Mouse (Mus musculus): ENCODE results near the gene Fh1.
A peak's percentile ranks its signal among the peaks of the same experiment; 100 is the strongest.

The Fh1 gene

GRCm38 (mm10) chr1:175625257-175625879 is at the start of gene Fh1:
Gene Fh1 (minus strand): TSS chr1:175625635.
- peak; percentile 91 to 95 for DNase-seq (ENCODE audit: low spot score in 2 of 2)

DNA sequence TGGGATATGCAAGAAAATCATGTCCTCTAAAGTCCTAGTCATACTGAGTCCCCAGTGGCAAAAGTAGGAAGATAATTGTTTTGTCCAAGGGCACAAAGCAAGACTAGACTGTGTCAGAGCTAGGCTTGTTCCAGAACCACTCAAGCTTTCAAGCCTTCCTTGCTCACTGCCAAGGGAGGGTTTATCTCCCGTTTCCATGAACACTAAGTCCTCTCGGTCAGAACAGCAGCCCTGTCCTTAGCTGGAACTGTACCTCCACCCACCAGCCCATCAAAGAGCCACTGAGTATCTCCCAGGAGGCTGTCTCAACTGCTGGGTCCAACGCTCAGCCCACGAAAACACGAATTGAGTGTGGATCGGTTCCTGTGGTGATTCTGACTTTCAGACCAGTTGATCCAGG is 49.7 kb upstream of the Fh1 start:
- no peak for DNase-seq (ENCODE audit: low spot score in 2 of 2)

DNA sequence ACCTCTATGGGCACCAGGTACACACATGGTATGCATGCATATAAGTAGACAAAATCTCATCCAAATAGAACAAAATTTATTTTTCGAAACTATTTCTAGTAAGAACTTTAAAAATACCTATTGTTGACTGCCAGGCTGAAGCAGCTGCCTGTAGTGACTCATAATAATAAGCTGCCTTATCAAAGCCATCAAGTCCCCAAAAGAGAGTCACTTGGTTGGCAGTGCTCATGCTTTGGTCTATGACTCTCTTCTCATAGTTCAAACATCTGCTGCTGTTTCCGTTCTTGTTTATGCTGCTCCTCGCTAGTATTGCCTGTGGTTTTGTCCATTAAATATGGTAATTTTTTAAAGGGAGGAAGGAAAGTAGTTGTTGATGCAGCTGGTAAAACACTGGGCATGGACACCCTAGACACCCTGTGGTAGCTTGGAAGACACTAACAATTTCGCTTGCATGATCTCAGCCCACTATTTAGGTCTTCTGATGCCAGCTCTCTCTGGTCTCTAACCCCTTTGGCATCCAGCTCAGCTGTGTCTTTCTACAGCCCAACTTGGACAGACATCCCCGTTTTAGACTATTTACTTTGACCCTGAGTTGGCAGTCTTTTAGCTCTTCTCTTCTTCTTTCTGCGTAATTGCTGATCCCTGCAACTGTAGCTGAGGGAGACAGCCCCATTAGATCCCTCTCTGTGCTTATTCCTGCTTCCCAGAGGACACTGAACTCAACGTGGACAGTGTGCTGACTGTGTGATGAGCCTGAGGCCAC is 48.3 kb upstream of the Fh1 start:
- no peak for DNase-seq (ENCODE audit: low spot score in 2 of 2)

DNA sequence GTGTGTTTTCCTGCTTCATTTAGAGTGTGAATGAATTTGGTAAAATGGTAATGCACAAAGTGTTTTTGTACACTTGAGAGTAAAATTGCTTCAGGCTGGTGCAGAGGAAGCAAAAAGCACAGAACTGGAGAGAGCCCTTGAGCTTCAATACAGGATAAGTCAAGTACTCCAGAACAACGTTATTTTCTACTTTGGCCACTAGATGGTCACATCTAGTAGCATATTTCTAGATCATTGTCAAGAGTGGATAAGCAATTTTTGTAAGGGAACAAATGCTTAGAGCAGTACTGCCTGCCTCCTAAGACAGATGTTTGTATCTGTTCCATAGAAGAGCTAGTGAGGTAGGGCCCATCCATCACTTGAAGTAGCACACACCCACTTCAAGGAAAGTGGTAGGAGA is 46.2 kb upstream of the Fh1 start:
- DNase-seq (ENCODE audit: low spot score in 2 of 2) = no peak

DNA sequence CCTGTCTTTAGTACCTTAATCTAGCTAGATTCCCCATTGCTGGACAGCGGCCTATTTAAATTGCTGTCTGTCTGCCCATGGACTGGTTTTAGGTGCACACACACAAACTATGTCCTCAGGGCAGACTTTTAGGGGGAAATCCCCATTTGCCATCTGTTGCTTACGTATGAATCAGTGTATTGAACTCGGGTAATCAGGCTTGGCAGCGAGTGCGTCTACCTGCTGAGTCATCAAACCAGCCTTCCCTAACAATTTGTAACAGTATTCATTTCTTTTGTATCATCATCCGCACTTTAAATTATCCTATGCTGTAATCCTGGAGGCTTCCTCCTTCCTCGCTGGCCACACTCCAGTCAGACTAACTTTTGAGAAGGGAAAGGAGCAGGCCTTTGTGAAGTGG is 44.6 kb upstream of the Fh1 start:
- no peak for DNase-seq (ENCODE audit: low spot score in 2 of 2)

GRCm38 (mm10) chr1:175669456-175669855 is 44.0 kb upstream of the Fh1 start:
- DNase-seq (ENCODE audit: low spot score in 2 of 2) = no peak

- DNase-seq (ENCODE audit: low spot score in 2 of 2) = no peak
Observed at GRCm38 (mm10) chr1:175668666-175669405, 43.4 kb upstream of the Fh1 start.

GRCm38 (mm10) chr1:175659900-175660299 is 34.5 kb upstream of the Fh1 start:
- DNase-seq (ENCODE audit: low spot score in 2 of 2) = no peak

GRCm38 (mm10) chr1:175648615-175649014 is 23.2 kb upstream of the Fh1 start:
- DNase-seq (ENCODE audit: low spot score in 2 of 2) = no peak

- DNase-seq (ENCODE audit: low spot score in 2 of 2) = no peak
Observed at GRCm38 (mm10) chr1:175646952-175647351, 21.5 kb upstream of the Fh1 start.

DNA sequence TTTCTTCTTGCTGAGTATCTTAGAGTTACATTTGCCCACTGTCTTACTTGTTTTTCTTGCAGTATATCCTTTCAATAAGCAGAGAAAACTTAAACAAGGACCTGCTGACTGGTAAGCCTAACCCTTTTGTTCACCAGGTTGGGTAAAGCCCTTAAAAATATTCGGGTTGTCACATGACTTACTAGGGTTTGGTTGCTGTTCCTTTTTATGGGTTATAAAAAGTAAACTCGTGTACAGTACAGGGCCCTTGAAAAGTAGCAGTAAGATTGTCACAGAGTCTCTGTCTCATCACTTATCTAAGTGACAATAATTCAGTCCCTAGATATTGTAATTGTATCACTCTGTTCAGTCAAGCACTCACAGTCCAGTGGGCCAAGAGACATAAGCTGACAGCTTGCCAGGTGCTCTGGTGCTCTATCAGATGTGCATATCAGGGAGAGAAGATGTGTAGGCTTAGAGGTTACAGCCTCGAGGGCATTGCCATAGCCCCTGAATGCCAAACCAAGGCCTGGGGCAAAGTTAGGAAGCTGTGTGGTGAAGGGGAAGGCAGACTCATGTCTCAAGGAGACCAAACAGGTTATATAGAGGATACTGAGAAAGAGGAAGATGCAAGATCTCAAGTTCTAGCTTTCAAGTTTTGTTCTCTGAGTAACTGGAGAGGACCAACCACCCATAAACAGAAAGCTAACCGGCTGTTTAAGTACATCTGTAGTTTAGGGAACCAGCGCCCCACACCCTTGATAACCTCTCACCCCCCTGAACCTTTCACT is 18.2 kb upstream of the Fh1 start:
- no peak for DNase-seq (ENCODE audit: low spot score in 2 of 2)

GRCm38 (mm10) chr1:175640435-175641150 is 15.2 kb upstream of the Fh1 start:
- no peak for DNase-seq (ENCODE audit: low spot score in 2 of 2)

GRCm38 (mm10) chr1:175639072-175639471 is 13.6 kb upstream of the Fh1 start:
- no peak for DNase-seq (ENCODE audit: low spot score in 2 of 2)

DNA sequence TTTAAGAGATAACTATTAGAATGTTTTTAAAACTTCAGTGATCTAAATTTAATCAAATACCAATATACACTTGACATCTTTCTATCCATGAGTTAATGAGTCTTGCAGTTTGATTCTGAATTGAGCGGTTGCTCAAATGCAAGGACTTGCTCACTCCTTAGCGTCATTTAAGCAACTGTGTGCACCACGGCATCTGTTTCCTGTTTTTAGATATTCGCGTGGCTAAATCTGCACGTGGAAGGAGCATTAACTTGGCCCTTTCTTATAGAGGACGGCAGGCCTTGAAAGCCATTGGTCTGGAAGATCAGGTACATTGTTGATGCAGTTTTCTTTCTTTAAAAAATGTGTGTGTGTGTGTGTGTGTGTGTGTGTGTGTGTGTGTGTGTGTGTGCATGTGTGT is 12.2 kb upstream of the Fh1 start:
- DNase-seq (ENCODE audit: low spot score in 2 of 2) = no peak

GRCm38 (mm10) chr1:175632470-175632869 is 7.0 kb upstream of the Fh1 start:
- no peak for DNase-seq (ENCODE audit: low spot score in 2 of 2)

DNA sequence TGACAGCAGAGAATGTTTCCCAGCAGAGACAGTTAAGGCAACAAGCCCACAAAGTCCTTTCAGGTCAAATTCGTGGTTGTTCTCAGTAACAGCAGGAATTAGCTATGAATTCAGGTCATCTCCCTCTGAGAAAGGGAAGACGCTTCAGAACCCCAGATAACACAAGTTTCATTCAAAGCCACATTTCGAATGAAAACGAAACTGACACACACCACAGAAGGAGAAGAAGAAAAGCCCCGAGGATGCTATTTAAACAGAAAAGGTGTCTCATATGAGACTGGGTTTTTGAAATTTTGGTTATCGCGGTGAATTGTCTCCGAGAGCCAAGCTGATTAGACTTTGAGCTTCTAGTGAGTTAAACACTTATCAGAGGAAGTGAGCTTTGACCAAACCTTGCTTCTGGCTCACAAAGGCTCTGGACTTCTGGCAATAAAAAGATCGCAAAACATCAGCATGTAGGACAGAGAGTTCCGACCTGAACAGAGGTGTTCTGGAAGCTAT is 6.3 kb upstream of the Fh1 start:
- DNase-seq (ENCODE audit: low spot score in 2 of 2) = no peak

GRCm38 (mm10) chr1:175631080-175631479 is 5.6 kb upstream of the Fh1 start:
- DNase-seq (ENCODE audit: low spot score in 2 of 2) = no peak

- no peak for DNase-seq (ENCODE audit: low spot score in 2 of 2)
Observed at GRCm38 (mm10) chr1:175630345-175630744, 4.9 kb upstream of the Fh1 start.

DNA sequence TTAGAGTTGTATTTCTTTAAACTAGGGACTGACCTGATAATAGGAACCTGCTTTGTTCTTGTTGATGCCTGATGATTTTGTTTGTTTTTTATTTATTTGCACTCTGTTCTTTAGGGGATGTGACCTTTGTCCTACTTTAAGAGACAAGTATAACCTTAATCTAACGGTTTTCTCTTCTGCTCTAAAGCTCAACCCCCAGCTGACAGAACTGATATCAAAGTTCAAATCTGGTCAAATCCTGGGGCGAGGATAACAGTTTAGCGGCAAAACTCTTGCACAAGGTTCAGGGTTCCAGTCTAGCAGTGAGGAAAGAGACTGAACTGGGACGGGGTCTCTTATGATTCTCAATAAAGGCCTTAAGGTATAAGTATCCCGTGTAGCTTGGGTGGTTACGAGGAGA is 3.8 kb upstream of the Fh1 start:
- no peak for DNase-seq (ENCODE audit: low spot score in 2 of 2)

GRCm38 (mm10) chr1:175625990-175626692 is 706 bp upstream of the Fh1 start:
- no peak for DNase-seq (ENCODE audit: low spot score in 2 of 2)

DNA sequence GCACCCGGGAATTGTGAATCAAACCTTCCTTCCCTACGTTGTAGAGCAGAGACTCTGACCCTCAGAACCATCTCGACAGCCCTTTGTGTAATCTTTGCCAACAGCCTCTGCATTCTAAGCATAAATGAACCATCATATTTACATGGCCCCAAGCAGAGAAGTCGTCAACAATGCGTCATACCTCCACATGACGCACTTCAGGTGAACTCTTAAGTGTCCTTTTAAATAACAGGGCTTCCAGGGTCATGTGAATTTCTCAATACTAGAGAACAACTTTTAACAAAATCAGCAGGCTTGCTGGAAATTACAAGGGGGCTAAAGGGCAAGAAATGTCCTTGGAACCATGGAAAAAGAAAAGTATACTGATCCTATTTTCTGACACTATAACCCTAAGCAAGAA is 1.8 kb downstream of the Fh1 start:
- DNase-seq (ENCODE audit: low spot score in 2 of 2) = no peak
